Mouse (Mus musculus) adrenal gland, adult 8-10 months (tissue): ENCODE results near the gene Cx3cl1. TPM values are rescaled to one million over a fixed set of nuclear protein-coding genes. Genes with fewer than 3 reads are reported as not detected.
A peak's percentile ranks its signal among the peaks of the same experiment; 100 is the strongest.

Source experiments
- DNase-seq: peaks from one replicate; pipeline ENCODE4 v3.0.0; 2022
- total RNA-seq, 4 experiments: library from RNA; stranded (reverse); gene quantifications; 2 replicates each; pipeline ENCODE4 v1.2.4; 2022

Cx3cl1 gene
- total RNA-seq = 10 to 100 TPM; 27.2 to 62.7 (median 45.0) TPM

DNA sequence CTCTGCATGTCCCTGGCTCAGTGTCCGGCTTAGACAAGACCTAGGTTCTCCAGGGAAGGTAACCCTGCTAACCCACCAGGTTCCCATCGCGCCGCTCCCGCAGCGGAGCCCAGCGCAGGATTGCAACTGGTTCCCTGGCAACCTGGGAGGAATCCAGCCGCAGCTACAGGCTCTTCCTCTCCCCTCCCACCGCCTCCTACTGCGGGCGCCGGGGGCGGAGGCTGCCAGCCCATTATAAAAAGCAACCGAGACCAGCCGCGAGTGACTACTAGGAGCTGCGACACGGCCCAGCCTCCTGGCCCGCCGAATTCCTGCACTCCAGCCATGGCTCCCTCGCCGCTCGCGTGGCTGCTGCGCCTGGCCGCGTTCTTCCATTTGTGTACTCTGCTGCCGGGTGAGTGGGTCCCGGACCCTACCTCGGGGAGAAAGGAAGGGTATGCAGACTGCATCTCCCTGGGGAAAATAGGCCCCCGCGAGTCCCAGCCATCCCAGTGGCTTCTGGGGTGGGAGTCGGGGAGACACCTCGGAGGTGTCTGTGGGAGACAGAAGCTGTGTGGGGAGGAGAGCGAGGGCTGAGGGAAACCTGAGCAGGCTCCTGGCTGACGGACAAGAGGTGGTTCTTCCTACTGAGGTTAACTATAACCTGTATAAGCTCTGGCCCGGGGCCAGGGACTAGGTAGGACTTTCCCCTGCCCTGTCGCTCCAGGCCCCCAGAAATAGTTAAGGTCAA lies at the start of gene Cx3cl1:
Gene Cx3cl1 (plus strand): TSS at position 69 of the 730 bp plus-strand sequence.
- peak; percentile 85 for DNase-seq

DNA sequence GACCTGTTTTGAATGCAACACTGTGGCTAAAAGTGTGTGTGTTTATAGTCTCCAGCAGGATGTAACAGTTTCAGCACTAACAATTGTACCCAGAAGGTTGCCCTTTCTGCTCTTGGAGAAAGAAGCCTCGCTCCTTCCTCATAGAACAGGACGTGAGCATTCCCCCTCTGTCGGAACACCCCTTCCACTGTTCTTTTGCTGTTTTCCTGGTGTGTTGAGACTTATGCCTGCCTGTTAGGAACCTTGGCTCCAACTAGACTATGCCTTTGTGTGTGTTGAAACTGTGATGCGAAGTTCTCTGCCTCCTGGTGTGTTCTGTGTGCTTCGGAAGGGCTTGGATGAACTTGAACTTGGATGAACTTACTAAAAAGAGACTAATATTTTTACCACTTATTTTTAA lies 45.8 kb upstream of the Cx3cl1 start:
- no peak for DNase-seq

DNA sequence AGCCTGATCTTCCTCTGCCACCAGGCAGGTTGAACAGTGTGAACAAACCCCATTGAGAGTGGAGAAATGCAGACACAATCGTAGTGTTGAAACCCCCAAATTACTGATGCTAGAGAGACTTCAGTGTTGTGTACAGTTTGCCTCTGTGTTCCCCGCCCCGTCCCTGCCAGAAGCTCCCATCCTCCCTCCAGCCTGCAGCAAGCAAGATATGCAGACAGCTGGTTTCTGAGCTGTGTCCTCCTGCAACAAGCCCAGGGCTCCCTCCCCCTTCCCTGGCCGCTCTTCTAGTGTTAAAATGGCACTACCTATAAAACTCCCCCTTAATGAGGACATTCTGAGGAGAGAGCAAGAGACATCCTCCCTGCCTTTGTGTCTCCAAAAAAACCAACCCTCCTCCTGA lies 42.5 kb upstream of the Cx3cl1 start:
- no peak for DNase-seq

- DNase-seq = no peak
Observed at GRCm38 (mm10) chr8:94733821-94734465, 37.9 kb upstream of the Cx3cl1 start.

GRCm38 (mm10) chr8:94734735-94735350 lies 37.0 kb upstream of the Cx3cl1 start:
- DNase-seq = no peak

DNA sequence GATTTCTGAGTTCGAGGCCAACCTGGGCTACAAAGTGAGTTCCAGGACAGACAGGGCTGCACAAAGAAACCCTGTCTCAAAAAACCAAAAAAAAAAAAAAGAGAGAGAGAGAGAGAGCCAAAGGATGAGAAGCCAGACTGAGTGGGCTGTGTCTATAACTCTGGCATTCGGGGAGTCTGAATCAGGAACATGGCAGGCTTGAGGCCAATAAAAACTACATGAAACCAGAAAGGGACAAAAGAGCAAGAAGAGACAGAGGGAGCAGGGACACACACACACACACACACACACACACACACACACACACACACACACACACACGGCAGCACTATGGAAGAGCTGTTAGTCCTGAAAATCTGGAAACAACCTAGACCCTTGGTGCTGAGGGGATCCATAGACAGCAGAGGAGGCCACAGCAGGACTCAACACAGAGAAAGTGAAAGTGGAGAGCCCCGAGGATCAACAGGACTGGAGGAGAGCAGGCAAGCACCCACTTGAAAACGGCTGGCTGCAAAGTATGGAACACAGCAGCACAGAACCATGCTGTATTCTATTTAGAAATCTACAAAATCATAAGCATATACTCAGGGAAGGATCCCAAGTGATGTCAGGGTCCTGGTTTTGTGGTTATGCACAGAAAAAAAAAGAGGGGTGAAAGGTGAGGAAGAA lies 36.2 kb upstream of the Cx3cl1 start:
- DNase-seq = peak; percentile 18

DNA sequence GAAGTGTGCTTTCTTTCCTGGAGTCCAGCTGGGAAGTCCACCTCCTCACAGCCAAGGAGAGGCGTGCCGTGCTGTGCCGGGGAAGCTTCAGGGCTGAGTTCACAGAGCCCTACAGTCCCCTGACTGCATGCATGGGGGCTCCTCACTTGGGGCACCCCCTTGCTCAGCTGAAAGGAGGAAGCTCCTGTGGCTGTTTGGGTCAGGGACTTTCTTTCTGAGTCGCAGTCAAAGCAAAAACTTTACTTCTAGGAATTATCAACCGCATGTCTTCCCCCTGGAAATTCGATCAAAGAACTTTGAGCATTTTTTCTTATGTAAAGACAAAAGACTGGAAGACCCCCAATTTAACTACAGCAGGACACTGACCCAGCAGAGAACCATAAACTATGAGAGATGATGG lies 32.0 kb upstream of the Cx3cl1 start:
- peak; percentile 17 for DNase-seq

DNA sequence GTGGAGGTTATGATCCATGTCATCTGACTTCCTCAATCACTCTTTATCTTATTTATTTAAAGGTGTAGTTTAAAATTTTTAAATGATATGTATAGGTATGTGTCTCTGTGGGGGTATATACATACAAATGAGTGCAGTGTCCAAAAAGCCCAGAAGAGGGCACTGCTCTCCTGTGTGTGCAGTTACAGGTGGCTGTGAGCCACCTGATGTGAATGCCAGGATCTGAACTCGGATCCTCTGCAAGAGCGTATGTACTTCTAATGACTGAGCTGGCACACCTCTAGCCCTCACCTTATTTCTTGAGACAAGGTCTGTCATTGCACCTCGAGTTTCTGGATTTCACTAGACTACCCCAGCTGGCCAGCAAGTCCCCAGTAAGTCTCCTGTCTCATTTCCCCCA lies 31.2 kb upstream of the Cx3cl1 start:
- DNase-seq = no peak

DNA sequence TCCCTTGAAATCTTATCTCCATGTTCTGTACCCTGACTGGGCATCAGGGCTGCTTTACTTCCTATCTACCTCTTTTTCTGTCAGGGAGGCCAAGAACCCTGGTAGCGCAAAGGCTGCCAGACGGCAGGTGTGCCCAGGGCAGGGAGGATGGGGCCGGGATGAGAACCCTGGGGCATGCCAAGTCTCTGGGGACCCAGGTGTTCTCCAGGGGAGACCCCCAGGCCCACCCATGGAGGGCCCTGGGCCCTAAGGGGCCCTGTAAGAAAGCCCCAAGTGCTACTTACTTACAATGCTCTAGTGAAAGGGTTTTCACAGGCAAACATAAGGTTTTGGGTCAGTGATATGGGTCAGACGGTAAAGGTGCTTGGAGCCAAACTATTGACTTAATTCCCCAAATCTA lies 30.1 kb upstream of the Cx3cl1 start:
- no peak for DNase-seq

GRCm38 (mm10) chr8:94744484-94744883 lies 27.3 kb upstream of the Cx3cl1 start:
- DNase-seq = no peak

- no peak for DNase-seq
Observed at GRCm38 (mm10) chr8:94744972-94745371, 26.8 kb upstream of the Cx3cl1 start.

DNA sequence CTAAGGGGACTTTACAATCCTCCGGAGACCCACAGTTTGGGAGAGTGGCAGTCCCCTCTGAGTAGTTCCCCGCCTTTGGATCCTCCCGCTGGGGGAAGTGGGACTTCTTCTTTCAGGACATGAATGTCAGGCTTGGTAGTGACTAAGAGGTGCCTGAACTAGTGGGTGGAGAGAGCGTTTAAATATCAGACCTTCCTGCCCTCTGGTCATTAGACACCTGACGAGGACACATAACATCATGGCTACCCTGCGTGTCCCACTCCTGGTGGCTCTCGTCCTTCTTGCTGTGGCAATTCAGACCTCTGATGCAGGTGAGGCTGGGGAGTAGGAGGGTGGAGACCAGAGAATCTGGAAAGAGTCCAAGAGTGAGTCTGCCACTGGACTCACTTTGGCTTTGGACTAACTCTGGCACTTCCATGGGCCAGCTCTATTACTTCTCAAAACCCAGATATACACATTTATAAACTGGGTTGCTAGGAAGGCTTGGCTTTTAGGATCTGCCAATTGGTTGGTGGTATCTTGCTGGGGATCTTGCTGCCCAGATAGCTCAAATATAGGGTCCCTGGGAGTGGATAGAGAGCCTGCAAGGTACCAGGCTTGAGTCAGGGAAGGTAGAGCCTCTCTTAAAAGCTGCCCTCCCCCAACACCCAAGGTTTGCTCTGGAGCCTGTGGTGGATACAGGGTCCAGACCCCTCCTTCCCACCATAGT lies 26.2 kb upstream of the Cx3cl1 start, which contains the start of gene Ccl22:
Gene Ccl22 (plus strand): TSS at position 115 of the 709 bp plus-strand sequence.
- no peak for DNase-seq

DNA sequence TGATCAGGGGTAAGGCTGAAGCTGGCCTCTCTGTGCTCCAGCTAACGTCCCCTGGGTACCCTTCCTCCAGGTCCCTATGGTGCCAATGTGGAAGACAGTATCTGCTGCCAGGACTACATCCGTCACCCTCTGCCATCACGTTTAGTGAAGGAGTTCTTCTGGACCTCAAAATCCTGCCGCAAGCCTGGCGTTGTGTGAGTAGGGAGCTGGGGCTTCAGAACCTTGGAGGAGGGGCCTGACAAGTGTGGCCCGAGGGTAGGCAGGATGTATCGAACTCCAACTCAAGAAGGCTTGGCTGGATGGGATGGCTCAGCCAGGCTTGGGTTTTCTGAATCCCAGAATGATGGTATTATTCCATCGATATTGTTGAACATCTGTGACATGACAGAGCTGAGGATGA lies 25.0 kb upstream of the Cx3cl1 start:
- no peak for DNase-seq

GRCm38 (mm10) chr8:94748363-94748762 lies 23.4 kb upstream of the Cx3cl1 start:
- DNase-seq = no peak

DNA sequence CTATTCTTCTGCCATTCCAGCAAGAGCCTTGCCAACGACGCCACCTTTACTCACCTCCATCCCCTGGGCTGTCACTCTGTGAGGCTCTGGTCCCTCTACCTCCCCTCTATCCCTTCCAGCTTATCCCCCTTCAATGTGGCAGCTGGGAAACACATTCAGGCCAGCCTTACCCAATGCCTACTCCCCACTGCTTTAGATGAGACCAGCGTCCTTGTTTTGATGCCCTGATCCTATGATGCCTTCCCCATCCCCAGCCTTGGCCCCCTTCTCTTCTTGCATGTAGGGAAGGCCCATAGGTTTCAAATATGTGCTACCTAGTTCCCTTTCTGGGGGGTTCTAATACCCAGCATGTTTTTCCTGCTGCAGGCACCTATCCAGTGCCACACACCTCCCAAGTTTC lies 21.9 kb upstream of the Cx3cl1 start:
- no peak for DNase-seq

DNA sequence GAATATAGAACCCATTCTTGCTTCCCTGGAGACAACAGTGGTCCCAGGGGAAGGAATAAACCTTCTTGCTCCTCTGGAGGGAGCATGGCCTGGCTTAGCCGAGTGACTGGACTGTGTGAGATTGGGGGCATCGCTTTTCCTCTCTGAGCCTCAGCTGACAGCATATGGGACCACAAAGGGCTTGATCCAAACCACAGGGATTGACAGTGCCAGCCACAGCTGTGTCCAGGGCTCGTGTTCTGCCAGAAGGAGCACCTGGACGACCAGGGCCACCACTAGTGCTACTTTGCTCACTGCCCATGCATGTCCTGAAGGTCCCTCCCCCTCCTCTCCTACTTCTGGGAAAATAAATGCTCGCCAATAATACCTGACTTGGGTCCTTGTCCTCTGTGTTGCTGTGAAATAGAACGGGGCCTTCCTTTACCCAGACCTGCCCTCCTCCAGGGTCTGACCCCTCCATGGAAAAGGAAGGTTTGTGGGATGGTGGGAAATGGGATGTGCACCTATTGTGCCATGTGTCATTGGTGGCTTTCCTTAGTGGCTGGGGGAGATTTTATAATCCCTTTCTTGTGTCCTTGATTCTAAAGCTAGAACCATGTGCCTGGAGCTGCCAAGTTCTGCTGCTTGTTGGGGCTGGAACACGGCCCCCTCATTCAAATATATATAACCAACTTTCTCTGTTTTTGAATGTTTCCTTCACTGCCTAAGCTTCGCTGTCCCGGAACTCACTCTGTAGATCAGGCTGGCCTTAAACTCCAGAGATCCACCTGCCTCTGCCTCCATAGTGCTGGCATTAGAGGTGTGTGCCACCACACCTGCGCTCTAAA lies 20.6 kb upstream of the Cx3cl1 start:
- DNase-seq = no peak

DNA sequence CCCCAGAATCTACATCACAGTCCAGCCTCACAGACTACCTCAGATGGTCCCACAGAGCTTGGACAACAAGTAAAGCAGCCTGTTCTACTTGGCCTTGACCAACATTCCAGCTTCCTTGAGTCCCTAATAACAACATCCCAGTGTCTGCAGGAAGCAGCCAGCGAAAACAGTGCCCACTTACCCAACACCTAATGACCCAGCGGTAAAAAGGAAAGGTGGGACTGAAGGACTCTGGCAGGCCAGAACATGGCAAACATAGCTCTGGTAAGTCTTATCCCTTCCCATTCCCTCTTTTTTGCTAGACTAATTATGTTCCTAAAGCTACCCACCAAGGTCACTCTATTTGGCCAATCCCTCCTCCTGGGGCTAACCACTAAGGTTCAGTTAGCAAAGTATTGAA lies 17.8 kb upstream of the Cx3cl1 start:
- DNase-seq = no peak

DNA sequence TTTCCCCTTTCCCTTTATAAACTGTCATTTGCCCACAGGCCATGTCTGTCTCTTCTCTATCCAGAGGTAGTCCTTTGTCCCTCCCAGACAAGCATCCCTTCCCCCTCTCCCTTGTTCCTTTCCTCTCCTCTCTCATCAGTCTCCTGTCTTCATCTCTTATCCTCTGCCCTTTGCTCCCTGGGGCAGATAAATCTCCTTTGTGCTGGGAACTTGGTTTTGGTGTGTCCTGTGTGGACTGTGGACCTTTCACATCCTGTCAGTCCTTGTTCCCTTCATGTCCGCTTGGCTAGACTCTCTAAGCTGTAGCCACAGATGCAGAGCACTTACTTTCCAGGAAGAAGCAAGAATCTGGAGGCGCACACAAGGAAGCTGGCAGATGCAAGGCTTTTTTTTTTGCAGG lies 17.3 kb upstream of the Cx3cl1 start:
- DNase-seq = no peak

- DNase-seq = no peak
Observed at GRCm38 (mm10) chr8:94767035-94767434, 4.8 kb upstream of the Cx3cl1 start.

DNA sequence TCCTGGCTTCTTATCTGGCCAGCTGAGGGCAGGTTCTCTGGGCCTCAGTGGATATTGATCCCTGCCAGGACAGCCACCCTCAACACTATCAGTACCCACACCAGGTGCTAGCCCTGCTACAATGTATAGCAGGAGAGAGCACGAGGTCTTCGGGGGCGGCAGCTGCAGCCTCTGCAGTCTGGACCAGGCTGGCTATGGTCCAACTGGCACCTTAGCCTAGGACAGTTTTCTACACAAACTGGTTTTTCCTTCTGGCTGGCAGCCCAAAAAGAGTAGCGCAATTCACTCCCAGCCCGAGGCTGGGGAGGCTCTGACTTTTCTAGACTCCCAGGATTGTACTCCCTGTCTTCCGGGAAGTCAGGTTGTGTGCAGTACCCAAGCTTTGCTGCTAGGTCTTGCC lies 864 bp upstream of the Cx3cl1 start:
- DNase-seq = no peak

- no peak for DNase-seq
Observed at GRCm38 (mm10) chr8:94773048-94773447, 1.2 kb downstream of the Cx3cl1 start.
